ENCODE assay signal across 18 mouse cellular contexts in genomic region chr11:55601447-55602065, GRCm38 (mm10). TPM values are rescaled to one million over a fixed set of nuclear protein-coding genes. Genes with fewer than 3 reads are reported as not detected.
A peak's percentile ranks its signal among the peaks of the same experiment; 100 is the strongest.
DNase-seq lines count a peak whose midpoint lies in the region; ATAC-seq lines count a peak whose summit lies in the region.
"Had no signal": no experiment of that assay in that cellular context is flagged by ENCODE, and none has a peak within 500 bp of the region (broad histone marks: within the 10 kb centered on the region; RNA-seq: fewer than 3 reads in every experiment).

No protein-coding gene starts in this region.

- H3K4me3 ChIP-seq in midbrain, embryonic 11.5 days (ENCODE audit: low read depth, low read length): no peak overlapping the region
- H3K4me3 ChIP-seq in midbrain, embryonic 16.5 days (ENCODE audit: low read depth, low read length): no peak overlapping the region
- H3K4me3 ChIP-seq in hindbrain, embryonic 14.5 days (replicated peaks; ENCODE audit: low read length): no peak overlapping the region
- H3K4me3 ChIP-seq in neural tube, embryonic 15.5 days (replicated peaks): peak overlapping the region; percentile 17
- H3K4me3 ChIP-seq: heart, adult 2 months; limb, embryonic 13.5 days had no signal

- no peaks in the 10 kb centered on the region for H3K9me3 ChIP-seq in midbrain, embryonic 11.5 days (ENCODE audit: control insufficient read depth, low read length)
- H3K9me3 ChIP-seq in midbrain, embryonic 16.5 days (replicated peaks; ENCODE audit: control insufficient read depth, low read length, poor library complexity, severe bottlenecking): no peaks in the 10 kb centered on the region
- no peaks in the 10 kb centered on the region for H3K9me3 ChIP-seq in hindbrain, embryonic 14.5 days (ENCODE audit: control insufficient read depth, low read length)
- no peaks in the 10 kb centered on the region for H3K9me3 ChIP-seq in neural tube, embryonic 15.5 days (replicated peaks)
- H3K9me3 ChIP-seq: limb, embryonic 13.5 days had no signal

- ATAC-seq in midbrain, embryonic 11.5 days (ENCODE audit: low FRiP score): peak; percentile 83
- ATAC-seq in midbrain, embryonic 16.5 days: no peak; the same call in 1 of the 2 replicates
- peak; percentile 77; the same call in 1 of the 2 replicates for ATAC-seq in hindbrain, embryonic 14.5 days (ENCODE audit: low FRiP score)
- ATAC-seq in neural tube, embryonic 15.5 days (ENCODE audit: low FRiP score): no peak
- ATAC-seq: liver, postnatal 0 days had no signal

- no peaks in the 10 kb centered on the region for H3K36me3 ChIP-seq in midbrain, embryonic 11.5 days (ENCODE audit: control insufficient read depth, insufficient read depth, low read length)
- H3K36me3 ChIP-seq in midbrain, embryonic 16.5 days (ENCODE audit: control insufficient read depth, insufficient read depth, low read length): no peaks in the 10 kb centered on the region
- no peaks in the 10 kb centered on the region for H3K36me3 ChIP-seq in hindbrain, embryonic 14.5 days (replicated peaks; ENCODE audit: control insufficient read depth, insufficient read depth)
- no peaks in the 10 kb centered on the region for H3K36me3 ChIP-seq in neural tube, embryonic 15.5 days
- H3K36me3 ChIP-seq: limb, embryonic 13.5 days had no signal

- peaks cover 3% of the 10 kb centered on the region; the same call in 1 of the 2 replicates for H3K4me1 ChIP-seq in midbrain, embryonic 11.5 days (ENCODE audit: control insufficient read depth, insufficient read depth, low read length)
- no peaks in the 10 kb centered on the region for H3K4me1 ChIP-seq in midbrain, embryonic 16.5 days (ENCODE audit: control insufficient read depth, insufficient read depth, low read length)
- H3K4me1 ChIP-seq in hindbrain, embryonic 14.5 days (replicated peaks; ENCODE audit: control insufficient read depth, insufficient read depth, low read length): peaks cover 37% of the 10 kb centered on the region
- H3K4me1 ChIP-seq in neural tube, embryonic 15.5 days: peaks cover 57% of the 10 kb centered on the region
- H3K4me1 ChIP-seq: limb, embryonic 13.5 days had no signal

- H3K9ac ChIP-seq in midbrain, embryonic 11.5 days (ENCODE audit: low read length): no peak overlapping the region
- H3K9ac ChIP-seq in midbrain, embryonic 16.5 days (ENCODE audit: low read depth, low read length): no peak overlapping the region
- H3K9ac ChIP-seq in hindbrain, embryonic 14.5 days: peak overlapping the region; percentile 35; the same call in 1 of the 2 replicates
- peak overlapping the region; percentile 18; the same call in 1 of the 2 replicates for H3K9ac ChIP-seq in neural tube, embryonic 15.5 days (replicated peaks)
- H3K9ac ChIP-seq: limb, embryonic 13.5 days; liver, postnatal 0 days had no signal

- peak; percentile 84 for DNase-seq in midbrain, embryonic 11.5 days (ENCODE audit: low spot score, missing footprints)
- peak; percentile 26 for DNase-seq in embryo, embryonic 11.5 days (ENCODE audit: low read depth, low spot score)
- DNase-seq in hindbrain, embryonic 14.5 days (ENCODE audit: low spot score): peak; percentile 47
- DNase-seq in layer of hippocampus, adult 11-12 months (ENCODE audit: low spot score): no peak
- DNase-seq in cerebellum, adult 9-11 months: no peak
- DNase-seq in urinary bladder, postnatal 25 days (ENCODE audit: low spot score): no peak
- DNase-seq: cerebellum, postnatal 36 days; heart, adult 2 months; heart, postnatal 14 days; kidney, adult 11 months; kidney, postnatal 4 days; liver, postnatal 0 days; lung, postnatal 36 days; thymus, postnatal 36 days had no signal

- under 1% methylated on average over 11 of the region's 11 CpGs for WGBS in midbrain, embryonic 11.5 days
- 3% methylated on average over 11 of the region's 11 CpGs for WGBS in midbrain, embryonic 16.5 days
- 8% methylated on average over 11 of the region's 11 CpGs for WGBS in hindbrain, embryonic 14.5 days
- 6% methylated on average over 11 of the region's 11 CpGs for WGBS in neural tube, embryonic 15.5 days

- no peak overlapping the region for H3K27ac ChIP-seq in midbrain, embryonic 11.5 days (ENCODE audit: low read depth, low read length)
- H3K27ac ChIP-seq in midbrain, embryonic 16.5 days (ENCODE audit: low read length): no peak overlapping the region
- H3K27ac ChIP-seq in hindbrain, embryonic 14.5 days: peak overlapping the region; percentile 21; the same call in 1 of the 2 replicates
- peak overlapping the region; percentile 62 for H3K27ac ChIP-seq in neural tube, embryonic 15.5 days (replicated peaks)
- H3K27ac ChIP-seq: heart, adult 2 months; limb, embryonic 13.5 days had no signal

- H3K4me2 ChIP-seq in midbrain, embryonic 11.5 days: no peak overlapping the region
- H3K4me2 ChIP-seq in midbrain, embryonic 16.5 days (ENCODE audit: low read length): no peak overlapping the region
- H3K4me2 ChIP-seq in hindbrain, embryonic 14.5 days (replicated peaks): peak overlapping the region; percentile 44
- peak overlapping the region; percentile 67 for H3K4me2 ChIP-seq in neural tube, embryonic 15.5 days
- H3K4me2 ChIP-seq: limb, embryonic 13.5 days had no signal

- peaks cover 39% of the 10 kb centered on the region for H3K27me3 ChIP-seq in midbrain, embryonic 11.5 days (ENCODE audit: control insufficient read depth, insufficient read depth, low read length)
- H3K27me3 ChIP-seq in midbrain, embryonic 16.5 days (ENCODE audit: control insufficient read depth, insufficient read depth, low read depth, low read length): peaks cover 32% of the 10 kb centered on the region
- no peaks in the 10 kb centered on the region for H3K27me3 ChIP-seq in hindbrain, embryonic 14.5 days (ENCODE audit: control insufficient read depth, insufficient read depth, low read length)
- no peaks in the 10 kb centered on the region for H3K27me3 ChIP-seq in neural tube, embryonic 15.5 days (replicated peaks)

RNA-seq across cellular contexts. Expression of gene Glra1, which starts 6.4 kb away (rescaled TPM):
- 0.07 TPM in 1 of 2 replicates, not detected in the other for polyA plus RNA-seq in midbrain, embryonic 11.5 days (2014; fragmentation: Nextera tagmentation; extraction: Ambion mirVana)
- 0.32 and 0.44 TPM in 2 replicates for polyA plus RNA-seq in midbrain, embryonic 16.5 days (2015; fragmentation: Nextera tagmentation; extraction: Ambion mirVana)
- polyA plus RNA-seq in hindbrain, embryonic 14.5 days (2014; fragmentation: Nextera tagmentation; extraction: Ambion mirVana): 1.7 and 2.5 TPM in 2 replicates
- polyA plus RNA-seq in neural tube, embryonic 15.5 days (2015; fragmentation: Nextera tagmentation; extraction: Ambion mirVana): 3.2 and 3.5 TPM in 2 replicates
- polyA plus RNA-seq: heart, adult 2 months; limb, embryonic 13.5 days; liver, postnatal 0 days; spleen, adult 2 months had no signal

Comparison
In these comparisons a context has a peak if more than half of its experiments do, and no peak if none do; other contexts are left out.
1. ATAC-seq: peak in midbrain, embryonic 11.5 days (single experiment) and hindbrain, embryonic 14.5 days (single experiment); none in midbrain, embryonic 16.5 days (single experiment) and neural tube, embryonic 15.5 days (single experiment).
2. DNase-seq: peak in midbrain, embryonic 11.5 days (single experiment), embryo, embryonic 11.5 days (single experiment) and hindbrain, embryonic 14.5 days (single experiment); none in layer of hippocampus, adult 11-12 months (single experiment), cerebellum, adult 9-11 months (single experiment) and urinary bladder, postnatal 25 days (single experiment).
3. H3K27ac ChIP-seq: peak in hindbrain, embryonic 14.5 days (single experiment) and neural tube, embryonic 15.5 days (single experiment); none in midbrain, embryonic 11.5 days (single experiment) and midbrain, embryonic 16.5 days (single experiment).
4. H3K4me2 ChIP-seq: peak in hindbrain, embryonic 14.5 days (single experiment) and neural tube, embryonic 15.5 days (single experiment); none in midbrain, embryonic 11.5 days (single experiment) and midbrain, embryonic 16.5 days (single experiment).
5. H3K9ac ChIP-seq: peak in hindbrain, embryonic 14.5 days (single experiment) and neural tube, embryonic 15.5 days (single experiment); none in midbrain, embryonic 11.5 days (single experiment) and midbrain, embryonic 16.5 days (single experiment).